Mouse (Mus musculus) MEL (cell line): ENCODE data around the gene Fam171a2. TPM values are rescaled to one million over a fixed set of nuclear protein-coding genes. Genes with fewer than 3 reads are reported as not detected.

ENCODE experiments used
- DNase-seq: peaks from one replicate; pipeline ENCODE4 v3.0.0; 2011; ENCODE audit warnings: low read depth, low spot score
- H3K27ac ChIP-seq: 2 replicates; pipeline ENCODE4 v1.5.1; 2012; ENCODE audit warnings: low read depth, mild to moderate bottlenecking, control low read depth, low read length, moderate library complexity; ENCODE audit not compliant: control insufficient read depth
- H3K27me3 ChIP-seq, 2 experiments: fragments of 150-350 bp in 1 of 2; sonication (generic) in 1 of 2; 2 replicates each; pipeline ENCODE4 v1.6.1; 2012; ENCODE audit warnings: low read length in 2 of 2, mild to moderate bottlenecking in 2 of 2, improper control_type of control experiment in 1 of 2, moderate library complexity in 1 of 2; ENCODE audit not compliant: insufficient read depth in 2 of 2, control insufficient read depth in 1 of 2
- H3K36me3 ChIP-seq, 2 experiments: 2 replicates each; pipeline ENCODE4 v1.6.1; 2012 to 2014; ENCODE audit warnings: low read length in 2 of 2, improper control_type of control experiment in 1 of 2, inconsistent platforms in 1 of 2, mild to moderate bottlenecking in 1 of 2; ENCODE audit not compliant: insufficient read depth in 2 of 2, control insufficient read depth in 1 of 2
- H3K4me1 ChIP-seq, 2 experiments: fragments of 150-350 bp in 1 of 2; sonication (generic) in 1 of 2; 2 replicates each; pipeline ENCODE4 v1.6.1; 2012; ENCODE audit warnings: low read length in 2 of 2, improper control_type of control experiment in 1 of 2, mild to moderate bottlenecking in 1 of 2; ENCODE audit not compliant: insufficient read depth in 2 of 2, control insufficient read depth in 1 of 2
- H3K4me3 ChIP-seq, 2 experiments: fragments of 150-350 bp in 1 of 2; sonication (generic) in 1 of 2; 2 replicates each; pipeline ENCODE4 v1.5.1; 2012; ENCODE audit warnings: low read depth in 2 of 2, low read length in 2 of 2, mild to moderate bottlenecking in 2 of 2, moderate library complexity in 2 of 2, control low read depth in 1 of 2, improper control_type of control experiment in 1 of 2; ENCODE audit not compliant: control insufficient read depth in 1 of 2, insufficient read depth in 1 of 2
- H3K79me2 ChIP-seq: 2 replicates; pipeline ENCODE4 v1.6.1; 2012; ENCODE audit warnings: mild to moderate bottlenecking, low read length, moderate library complexity; ENCODE audit not compliant: control insufficient read depth, poor library complexity, insufficient read depth
- H3K9ac ChIP-seq: 2 replicates; pipeline ENCODE4 v1.6.1; 2012; ENCODE audit warnings: low read depth, mild to moderate bottlenecking, control low read depth, low read length, moderate library complexity; ENCODE audit not compliant: control insufficient read depth, poor library complexity, severe bottlenecking
- H3K9me3 ChIP-seq: fragments of 150-350 bp; sonication (generic); replicated peaks from 2 replicates; pipeline ENCODE4 v1.6.1; 2012; ENCODE audit warnings: mild to moderate bottlenecking, low read length, improper control_type of control experiment, moderate library complexity; ENCODE audit not compliant: insufficient read depth
- CHD1 ChIP-seq: IDR thresholded peaks from 2 replicates; pipeline ENCODE4 v1.6.1; 2012; ENCODE audit warnings: low read depth, mild to moderate bottlenecking, inconsistent platforms, low read length, improper control_type of control experiment
- CTCF ChIP-seq, 3 experiments: IDR thresholded peaks in 2 of 3; conservative IDR thresholded peaks in 1 of 3; 2 replicates each; pipeline ENCODE4 v1.5.1; 2011 to 2012; ENCODE audit warnings: low read length in 3 of 3, low read depth in 2 of 3, mild to moderate bottlenecking in 2 of 3, improper control_type of control experiment in 1 of 3, inconsistent platforms in 1 of 3, mixed read lengths in 1 of 3, moderate library complexity in 1 of 3; ENCODE audit not compliant: control insufficient read depth in 1 of 3, insufficient read depth in 1 of 3, poor library complexity in 1 of 3, severe bottlenecking in 1 of 3
- E2F4 ChIP-seq: IDR thresholded peaks from 2 replicates; pipeline ENCODE4 v1.6.1; 2011; ENCODE audit warnings: low read depth, low read length, improper control_type of control experiment, borderline replicate concordance
- EP300 ChIP-seq, 2 experiments: IDR thresholded peaks; 2 replicates each; pipeline ENCODE4 v1.6.1; 2011; ENCODE audit warnings: improper control_type of control experiment in 2 of 2, low read length in 2 of 2, low read depth in 1 of 2, mild to moderate bottlenecking in 1 of 2
- ETS1 ChIP-seq: IDR thresholded peaks from 2 replicates; pipeline ENCODE4 v1.6.1; 2012; ENCODE audit warnings: low read depth, mild to moderate bottlenecking, inconsistent platforms, low read length, improper control_type of control experiment, moderate library complexity
- GABPA ChIP-seq: IDR thresholded peaks from 2 replicates; pipeline ENCODE4 v1.6.1; 2012; ENCODE audit warnings: low read depth, mild to moderate bottlenecking, inconsistent platforms, low read length, improper control_type of control experiment, moderate library complexity
- GATA1 ChIP-seq: IDR thresholded peaks from 2 replicates; pipeline ENCODE4 v1.6.1; 2011; ENCODE audit warnings: low read depth, low read length, improper control_type of control experiment
- HCFC1 ChIP-seq: IDR thresholded peaks from 2 replicates; pipeline ENCODE4 v1.6.1; 2012; ENCODE audit warnings: low read depth, mild to moderate bottlenecking, inconsistent platforms, low read length, improper control_type of control experiment, moderate library complexity
- KAT2A ChIP-seq: conservative IDR thresholded peaks from 2 replicates; pipeline ENCODE4 v1.6.1; 2012; ENCODE audit warnings: low read depth, low read length, improper control_type of control experiment, inconsistent platforms
- MYB ChIP-seq: IDR thresholded peaks from 2 replicates; pipeline ENCODE4 v1.6.1; 2011; ENCODE audit warnings: mild to moderate bottlenecking, low read depth, low read length, improper control_type of control experiment
- POLR2AphosphoS2 ChIP-seq: IDR thresholded peaks from 2 replicates; pipeline ENCODE4 v1.6.1; 2011; ENCODE audit warnings: low read length, improper control_type of control experiment
- RCOR1 ChIP-seq: IDR thresholded peaks from 2 replicates; pipeline ENCODE4 v1.6.1; 2012; ENCODE audit warnings: low read depth, mild to moderate bottlenecking, inconsistent platforms, low read length, improper control_type of control experiment
- SIN3A ChIP-seq: IDR thresholded peaks from 2 replicates; pipeline ENCODE4 v1.6.1; 2012; ENCODE audit warnings: low read length, improper control_type of control experiment, inconsistent platforms
- TAL1 ChIP-seq: IDR thresholded peaks from 2 replicates; pipeline ENCODE4 v1.6.1; 2012; ENCODE audit warnings: mild to moderate bottlenecking, inconsistent platforms, low read length, moderate library complexity, mixed read lengths
- UBTF ChIP-seq: IDR thresholded peaks from 2 replicates; pipeline ENCODE4 v1.6.1; 2012; ENCODE audit warnings: low read depth, mild to moderate bottlenecking, inconsistent platforms, low read length, improper control_type of control experiment, moderate library complexity, borderline replicate concordance; ENCODE audit not compliant: insufficient read depth
- USF2 ChIP-seq, 2 experiments: IDR thresholded peaks; 2 replicates each; pipeline ENCODE4 v1.6.1; 2011 to 2012; ENCODE audit warnings: improper control_type of control experiment in 2 of 2, low read length in 2 of 2, borderline replicate concordance in 1 of 2, inconsistent platforms in 1 of 2, low read depth in 1 of 2, mild to moderate bottlenecking in 1 of 2; ENCODE audit not compliant: insufficient read depth in 1 of 2
- ZC3H11A ChIP-seq: IDR thresholded peaks from 2 replicates; pipeline ENCODE4 v1.6.1; 2012; ENCODE audit warnings: low read depth, mild to moderate bottlenecking, inconsistent platforms, low read length, improper control_type of control experiment
- ZKSCAN1 ChIP-seq: IDR thresholded peaks from 2 replicates; pipeline ENCODE4 v1.6.1; 2012; ENCODE audit warnings: low read depth, mild to moderate bottlenecking, inconsistent platforms, low read length, improper control_type of control experiment, moderate library complexity
- ZNF384 ChIP-seq: IDR thresholded peaks from 2 replicates; pipeline ENCODE4 v1.6.1; 2012; ENCODE audit warnings: low read depth, mild to moderate bottlenecking, inconsistent platforms, low read length, improper control_type of control experiment
- polyA plus RNA-seq, 2 experiments: library from polyadenylated mRNA; stranded (reverse) in 1 of 2; unstranded in 1 of 2; fragments of >175 nt in 1 of 2; fragments of >200 nt in 1 of 2; gene quantifications; 2 replicates each; pipeline versions ENCODE4 v1.2.1 to v1.2.4; 2012; ENCODE audit warnings: low replicate concordance in 2 of 2, low read depth in 1 of 2; ENCODE audit not compliant: insufficient read length in 2 of 2, insufficient read depth in 1 of 2, missing spikeins in 1 of 2
- total RNA-seq: library from RNA; depleted of rRNA; stranded (reverse); fragments of 300-350 nt; gene quantifications from 2 replicates; pipeline ENCODE4 v1.2.3, GENCODE M21; 2012

The Fam171a2 gene
- total and polyA plus RNA-seq, 3 experiments: 2.0 to 8.8 TPM; not detected in 1

DNA sequence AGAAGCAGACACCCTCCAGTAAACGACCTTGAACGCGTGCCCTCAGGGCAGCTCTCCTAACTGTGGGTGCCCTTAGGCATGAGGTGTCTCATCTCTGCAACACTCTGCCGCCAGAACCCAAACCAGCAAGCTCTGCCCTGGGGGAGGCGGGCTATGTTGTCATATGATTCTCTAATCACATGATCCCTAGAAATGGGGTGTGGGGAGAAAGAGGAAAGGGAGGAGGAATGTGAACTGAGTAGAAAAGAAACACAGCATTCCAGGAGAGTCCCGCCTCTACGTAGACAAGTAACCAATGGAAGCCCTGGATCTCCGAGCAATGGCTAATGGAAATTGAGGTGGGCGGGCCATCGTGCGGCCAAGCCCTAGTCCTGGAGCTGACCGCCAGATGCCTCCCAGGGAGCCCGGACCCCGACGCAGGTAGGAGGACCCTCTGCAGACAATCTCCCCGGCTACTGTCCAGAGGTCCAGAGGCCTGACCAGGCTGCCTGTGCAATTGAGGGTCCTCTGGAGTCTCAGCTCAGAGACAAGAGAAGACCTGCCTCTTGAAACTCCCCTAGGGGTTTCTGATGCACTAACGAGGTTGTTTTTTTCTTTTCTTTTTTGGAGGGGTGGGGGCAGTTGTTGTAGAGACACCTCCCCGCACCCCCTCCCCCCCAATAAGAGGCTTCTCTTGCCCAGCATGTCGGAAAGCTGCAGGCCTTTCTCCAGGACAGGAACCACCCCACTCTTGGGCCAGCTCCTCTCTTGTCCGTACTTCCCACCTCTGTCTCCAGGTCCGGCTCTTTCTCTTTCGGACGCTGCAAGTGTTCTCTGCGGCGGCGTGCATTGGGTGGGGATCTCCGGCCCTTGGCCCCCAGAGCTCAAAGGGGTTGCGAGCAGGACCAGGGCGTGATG lies 17.1 kb downstream of the Fam171a2 start, which contains the start of gene Grn (continued):
- TF ChIP-seq CTCF (IDR thresholded peaks at IDR 0.05 in 2 of 3, conservative IDR thresholded peaks at IDR 0.05 in 1 of 3; ENCODE audit: control insufficient read depth in 1 of 3, insufficient read depth in 1 of 3, low read depth in 2 of 3, low read length in 3 of 3, poor library complexity in 1 of 3, severe bottlenecking in 1 of 3) (no peak), ZKSCAN1 (no peak), ZNF384 (no peak), POLR2AphosphoS2 (no peak), SIN3A (peak; percentile 100), ZC3H11A (no peak), UBTF (no peak), HCFC1 (peak; percentile 82), ETS1 (peak; percentile 72), MYB (no peak), USF2 (IDR thresholded peaks at IDR 0.05; ENCODE audit: borderline replicate concordance in 1 of 2, insufficient read depth in 1 of 2, low read depth in 1 of 2, low read length in 2 of 2) (peak; percentile 90 to 99), CHD1 (no peak), E2F4 (peak; percentile 71; the same call in 1 of the 2 replicates)

DNA sequence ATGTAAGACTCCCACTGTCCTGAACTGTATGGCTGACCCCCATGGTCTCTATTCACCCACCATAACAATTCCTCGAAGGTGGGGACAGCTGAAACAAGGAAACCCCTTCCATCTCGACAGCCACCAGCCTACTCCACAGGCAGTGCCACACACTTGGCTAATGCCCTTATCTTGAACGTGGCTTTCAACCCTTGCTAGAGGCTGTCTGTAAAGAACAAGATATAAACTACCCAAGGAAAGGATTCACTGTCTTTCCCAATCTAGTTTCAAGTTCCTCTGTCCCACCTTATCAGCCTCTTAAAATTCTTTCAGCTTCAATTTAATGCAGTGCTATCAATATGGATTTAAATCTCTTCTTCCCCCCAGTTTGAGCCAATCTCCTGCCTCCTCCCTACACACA lies 17.9 kb downstream of the Fam171a2 start:
- peak; percentile 63 for TF ChIP-seq GATA1
- peak; percentile 94 for TF ChIP-seq RCOR1
- no peak for TF ChIP-seq GABPA
- TF ChIP-seq EP300 (IDR thresholded peaks at IDR 0.05; ENCODE audit: low read depth in 1 of 2, low read length in 2 of 2): peak; percentile 48 to 62; a peak in 2 of 4 replicates
- peak; percentile 53 for TF ChIP-seq TAL1
- no peak for TF ChIP-seq KAT2A
- TF ChIP-seq, all 39 proteins: peak for 4
- Histone ChIP-seq H3K9me3 (no peaks in the 10 kb centered on the region), H3K27me3 (no peaks in the 10 kb centered on the region), H3K79me2 (peaks cover 2% of the 10 kb centered on the region; the same call in 1 of the 2 replicates), H3K27ac (peak overlapping the region; percentile 65; the same call in 1 of the 2 replicates), H3K9ac (peak overlapping the region; percentile 51), H3K4me3 (peak overlapping the region; percentile 66 to 91), H3K36me3 (peaks cover 0 to 22% of the 10 kb centered on the region in 2 experiments; a peak in 2 of 4 replicates), H3K4me1 (peaks cover 5 to 32% of the 10 kb centered on the region in 2 experiments)
- DNase-seq: peak; percentile 57
